Mouse (Mus musculus) fibroblast of lung, adult 2 months (primary cell): ENCODE data around the gene Ep400.
A peak's percentile ranks its signal among the peaks of the same experiment; 100 is the strongest.

Source experiments
- DNase-seq: peaks from one replicate; pipeline ENCODE4 v3.0.0-alpha.2; 2011; ENCODE audit warnings: low read depth

The Ep400 gene

GRCm38 (mm10) chr5:110665486-110666121 is 104.9 kb downstream of the Ep400 start:
- no peak for DNase-seq

GRCm38 (mm10) chr5:110664750-110665269 is 105.7 kb downstream of the Ep400 start:
- DNase-seq: no peak

- DNase-seq: no peak
Measured at GRCm38 (mm10) chr5:110664041-110664440, 106.5 kb downstream of the Ep400 start.

GRCm38 (mm10) chr5:110659682-110660081 is 110.8 kb downstream of the Ep400 start:
- DNase-seq: no peak

GRCm38 (mm10) chr5:110653686-110654085 is 116.8 kb downstream of the Ep400 start:
- no peak for DNase-seq

GRCm38 (mm10) chr5:110652719-110653648 is 117.5 kb downstream of the Ep400 start, which contains the start of the genes Noc4l and Ddx51:
Noc4l (minus strand) TSS chr5:110653417.
Ddx51 (plus strand) TSS chr5:110653451.
- peak; percentile 39 for DNase-seq

- DNase-seq: no peak
Measured at GRCm38 (mm10) chr5:110646377-110646776, 124.1 kb downstream of the Ep400 start.

GRCm38 (mm10) chr5:110639459-110639858 is 131.1 kb downstream of the Ep400 start:
- DNase-seq: peak; percentile 42

GRCm38 (mm10) chr5:110638306-110639074 is 132.0 kb downstream of the Ep400 start:
- DNase-seq: no peak

GRCm38 (mm10) chr5:110635951-110636707 is 134.4 kb downstream of the Ep400 start:
- DNase-seq: peak; percentile 18

GRCm38 (mm10) chr5:110629525-110630120 is 140.9 kb downstream of the Ep400 start:
- peak; percentile 60 for DNase-seq

- no peak for DNase-seq
Measured at GRCm38 (mm10) chr5:110628156-110628555, 142.4 kb downstream of the Ep400 start.

- no peak for DNase-seq
Measured at GRCm38 (mm10) chr5:110627351-110627750, 143.2 kb downstream of the Ep400 start.

GRCm38 (mm10) chr5:110624319-110624718 is 146.2 kb downstream of the Ep400 start:
- DNase-seq: no peak

GRCm38 (mm10) chr5:110619226-110619625 is 151.3 kb downstream of the Ep400 start:
- no peak for DNase-seq
